Mouse (Mus musculus) forebrain, embryonic 13.5 days (tissue): ENCODE data around the gene Natd1. TPM values are rescaled to one million over a fixed set of nuclear protein-coding genes. Genes with fewer than 3 reads are reported as not detected.

ENCODE experiments used
- ATAC-seq: fragments of 200-750 bp; cut with Nextera tagmentation; 2 replicates; pipeline ENCODE4 v1.8.0; 2017
- H3K27ac ChIP-seq: fragments of 300-500 bp; sonication (generic); 2 replicates; pipeline ENCODE4 v1.5.1; 2015; ENCODE audit warnings: inconsistent platforms, mild to moderate bottlenecking, moderate library complexity
- H3K27me3 ChIP-seq: fragments of 300-500 bp; sonication (generic); 2 replicates; pipeline ENCODE4 v1.6.1; 2015; ENCODE audit warnings: mild to moderate bottlenecking, inconsistent platforms
- H3K36me3 ChIP-seq: fragments of 300-500 bp; sonication (generic); 2 replicates; pipeline ENCODE4 v1.6.1; 2015; ENCODE audit warnings: mild to moderate bottlenecking, inconsistent platforms; ENCODE audit not compliant: poor library complexity, severe bottlenecking
- H3K4me1 ChIP-seq: fragments of 300-500 bp; sonication (generic); 2 replicates; pipeline ENCODE4 v1.6.1; 2015; ENCODE audit warnings: inconsistent platforms
- H3K4me2 ChIP-seq: fragments of 300-500 bp; sonication (generic); 2 replicates; pipeline ENCODE4 v1.6.1; 2015; ENCODE audit warnings: inconsistent platforms, mild to moderate bottlenecking, moderate library complexity
- H3K4me3 ChIP-seq: fragments of 300-500 bp; sonication (generic); 2 replicates; pipeline ENCODE4 v1.5.1; 2015; ENCODE audit warnings: mild to moderate bottlenecking, inconsistent platforms
- H3K9ac ChIP-seq: fragments of 300-500 bp; sonication (generic); 2 replicates; pipeline ENCODE4 v1.6.1; 2015; ENCODE audit warnings: mild to moderate bottlenecking, inconsistent platforms
- H3K9me3 ChIP-seq: fragments of 300-500 bp; sonication (generic); replicated peaks from 2 replicates; pipeline ENCODE4 v1.6.1; 2016; ENCODE audit warnings: inconsistent platforms
- WGBS: fragments of 180-500 bp; shearing (Covaris S2); methylation state at CpG from one replicate; pipeline ENCODE4 v1.1.7; 2015; 5-methylcytosine and 5-hydroxymethylcytosine counted together
- polyA plus RNA-seq: library from polyadenylated mRNA; unstranded; fragments of >200 nt; fragmentation: Nextera tagmentation; extraction: Ambion mirVana; gene quantifications from 2 replicates; pipeline ENCODE4 v1.2.1, GENCODE M21; 2015

The Natd1 gene
- 27.3 and 33.7 TPM in 2 replicates for polyA plus RNA-seq

DNA sequence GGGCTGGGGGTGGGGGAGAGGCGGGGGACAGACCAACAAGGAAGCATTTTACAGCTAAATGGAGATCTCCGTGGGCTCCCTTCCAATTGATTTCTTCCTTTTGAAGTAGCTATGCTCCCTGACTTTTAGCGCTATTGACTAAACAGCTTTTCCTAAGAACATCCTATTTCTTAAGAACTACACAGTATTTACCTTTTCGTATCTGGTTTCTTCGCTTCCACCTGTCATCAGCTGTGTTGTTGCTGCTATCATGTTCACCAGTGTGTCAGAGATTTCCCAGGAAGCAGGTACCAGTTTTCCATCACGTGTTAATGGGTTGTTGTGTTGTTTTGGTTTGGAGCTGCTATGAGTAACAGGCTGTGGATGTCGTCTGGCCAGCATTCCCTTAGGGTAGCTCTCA lies at the start of gene Natd1:
TSS of gene Natd1 (minus strand) at position 260 of the 400 bp plus-strand sequence.
- H3K9me3 ChIP-seq, result no peaks in the 10 kb centered on the region
- peak within 1 kb of the TSS; percentile 84 for H3K4me2 ChIP-seq
- peak within 1 kb of the TSS; percentile 77 for H3K27ac ChIP-seq
- H3K4me3 ChIP-seq, result peak within 1 kb of the TSS; percentile 70
- H3K9ac ChIP-seq, result peak within 1 kb of the TSS; percentile 93
- peaks cover 28% of the 10 kb centered on the region for H3K4me1 ChIP-seq
- H3K27me3 ChIP-seq, result no peaks in the 10 kb centered on the region
- no peaks in the 10 kb centered on the region for H3K36me3 ChIP-seq
- 34% methylated on average over 7 of the region's 7 CpGs for WGBS
- ATAC-seq, result no peak

DNA sequence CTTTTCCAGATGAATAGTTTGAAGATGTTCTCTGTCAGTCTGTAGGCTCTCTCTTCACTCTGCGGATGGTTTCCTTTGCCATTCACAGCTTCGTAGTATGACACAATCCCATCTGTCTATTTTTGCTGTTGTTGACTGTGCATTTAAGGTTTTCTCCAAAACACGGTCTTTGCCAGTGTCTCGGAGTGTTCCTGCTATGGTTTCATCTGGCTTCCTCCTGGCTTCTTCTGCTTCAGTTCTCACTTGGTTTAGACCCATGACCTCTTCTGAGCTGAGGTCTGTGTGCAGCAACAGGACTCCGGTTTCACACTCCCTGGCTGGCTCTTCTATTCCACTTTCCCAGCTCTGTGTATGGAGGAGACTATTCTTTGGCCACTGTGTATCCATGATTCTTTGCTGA lies 48.2 kb upstream of the Natd1 start:
- H3K9me3 ChIP-seq, result no peaks in the 10 kb centered on the region
- peaks cover 4% of the 10 kb centered on the region; the same call in 1 of the 2 replicates for H3K27me3 ChIP-seq
- H3K4me2 ChIP-seq, result no peak overlapping the region
- no peak for ATAC-seq
- H3K4me1 ChIP-seq, result no peaks in the 10 kb centered on the region
- H3K27ac ChIP-seq, result no peak overlapping the region
- no peaks in the 10 kb centered on the region for H3K36me3 ChIP-seq
- H3K9ac ChIP-seq, result no peak overlapping the region
- no peak overlapping the region for H3K4me3 ChIP-seq
- WGBS, result 77% methylated on average over 5 of the region's 5 CpGs

DNA sequence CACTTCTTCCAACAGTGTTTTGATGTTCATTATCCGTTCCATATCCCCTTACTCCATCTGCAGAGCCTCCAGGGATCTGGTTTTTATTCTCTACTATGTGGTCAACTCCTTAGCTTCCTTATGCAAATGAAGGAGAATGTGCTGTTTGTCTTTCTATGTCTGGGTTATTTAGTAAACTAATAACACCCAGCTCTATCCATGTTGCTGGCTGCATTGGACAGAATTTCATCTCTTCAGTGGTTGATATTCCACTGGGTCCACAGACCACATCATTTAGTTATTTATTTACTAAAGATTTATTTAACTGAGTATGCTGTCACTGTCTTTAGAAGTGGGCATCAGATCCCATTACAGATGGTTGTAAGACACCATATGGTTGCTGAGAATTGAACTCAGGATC lies 46.6 kb upstream of the Natd1 start:
- ATAC-seq, result no peak
- H3K4me1 ChIP-seq, result no peaks in the 10 kb centered on the region
- WGBS, result 71% methylated on average over 1 of the region's 1 CpGs
- no peak overlapping the region for H3K4me2 ChIP-seq
- peaks cover 4% of the 10 kb centered on the region; the same call in 1 of the 2 replicates for H3K27me3 ChIP-seq
- H3K9me3 ChIP-seq, result no peaks in the 10 kb centered on the region
- H3K4me3 ChIP-seq, result no peak overlapping the region
- H3K36me3 ChIP-seq, result no peaks in the 10 kb centered on the region
- H3K9ac ChIP-seq, result no peak overlapping the region
- no peak overlapping the region for H3K27ac ChIP-seq

DNA sequence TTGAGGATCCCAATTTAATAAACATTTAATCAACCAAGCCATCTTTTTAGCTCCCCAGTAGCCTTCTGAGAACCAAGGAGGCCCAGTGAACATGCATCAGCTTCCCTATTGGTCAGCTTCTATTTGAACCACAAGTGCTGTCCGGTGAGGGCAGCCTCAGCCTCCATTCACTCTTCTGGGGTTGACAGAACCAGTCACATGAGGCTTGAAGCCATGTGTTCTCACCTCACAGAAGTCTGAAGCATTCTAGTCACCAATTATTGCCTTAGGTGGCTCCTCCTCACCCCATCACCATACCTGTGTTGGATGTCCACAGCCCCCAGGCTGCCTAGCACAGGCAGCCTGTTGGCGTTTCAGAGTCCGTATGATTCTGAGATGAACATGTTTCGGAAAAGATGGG lies 44.4 kb upstream of the Natd1 start:
- no peak overlapping the region for H3K27ac ChIP-seq
- no peaks in the 10 kb centered on the region for H3K36me3 ChIP-seq
- no peak overlapping the region for H3K9ac ChIP-seq
- H3K4me2 ChIP-seq, result no peak overlapping the region
- 89% methylated on average over 4 of the region's 4 CpGs for WGBS
- H3K9me3 ChIP-seq, result no peaks in the 10 kb centered on the region
- ATAC-seq, result no peak
- no peak overlapping the region for H3K4me3 ChIP-seq
- H3K27me3 ChIP-seq, result peaks cover 4% of the 10 kb centered on the region; the same call in 1 of the 2 replicates
- H3K4me1 ChIP-seq, result 0 out of 2 replicates have a peak, but pooled peaks cover 4% of the 10 kb centered on the region

DNA sequence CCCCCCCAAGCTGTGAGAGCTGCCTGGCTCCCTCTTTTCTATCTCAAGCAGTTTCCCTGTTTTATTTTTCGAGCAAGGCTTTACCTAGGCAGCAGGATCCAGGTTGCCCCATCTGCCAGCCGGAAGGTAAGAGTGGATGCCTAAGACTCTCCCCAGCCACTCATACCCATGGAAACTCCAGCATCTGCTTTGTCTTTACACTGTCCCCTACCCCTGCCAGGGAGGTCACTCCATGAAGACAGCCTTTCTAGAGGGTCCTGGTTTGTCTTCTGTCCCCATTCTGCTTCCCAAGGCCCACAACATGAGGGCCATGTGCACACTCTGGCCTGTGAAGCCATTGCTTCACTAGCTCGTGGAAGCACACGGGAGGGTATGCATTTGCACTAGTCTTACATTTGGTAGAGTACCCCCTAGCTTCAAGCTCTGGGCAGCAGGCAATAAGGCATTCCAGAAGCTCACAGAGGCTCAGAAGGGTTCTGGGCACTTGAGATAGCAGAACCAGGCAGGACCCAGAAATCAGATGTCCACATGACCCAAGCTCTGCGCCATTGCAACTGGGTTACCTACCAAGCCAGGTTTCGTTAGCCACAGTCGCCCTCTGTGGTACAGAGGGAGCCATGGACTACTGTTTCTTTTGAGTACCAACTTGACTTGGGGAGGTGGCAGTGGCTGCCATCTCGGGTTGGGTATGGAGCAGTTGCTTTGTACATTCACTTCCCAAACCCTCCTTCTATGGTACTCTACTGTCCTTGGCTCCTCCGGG lies 41.3 kb upstream of the Natd1 start:
- Histone ChIP-seq H3K27me3 (peaks cover 4% of the 10 kb centered on the region; the same call in 1 of the 2 replicates), H3K4me1 (0 out of 2 replicates have a peak, but pooled peaks cover 8% of the 10 kb centered on the region), H3K27ac (no peak overlapping the region), H3K9me3 (no peaks in the 10 kb centered on the region), H3K4me2 (no peak overlapping the region), H3K36me3 (peaks cover 17% of the 10 kb centered on the region), H3K9ac (no peak overlapping the region), H3K4me3 (no peak overlapping the region)
- 79% methylated on average over 9 of the region's 9 CpGs for WGBS
- ATAC-seq, result no peak

DNA sequence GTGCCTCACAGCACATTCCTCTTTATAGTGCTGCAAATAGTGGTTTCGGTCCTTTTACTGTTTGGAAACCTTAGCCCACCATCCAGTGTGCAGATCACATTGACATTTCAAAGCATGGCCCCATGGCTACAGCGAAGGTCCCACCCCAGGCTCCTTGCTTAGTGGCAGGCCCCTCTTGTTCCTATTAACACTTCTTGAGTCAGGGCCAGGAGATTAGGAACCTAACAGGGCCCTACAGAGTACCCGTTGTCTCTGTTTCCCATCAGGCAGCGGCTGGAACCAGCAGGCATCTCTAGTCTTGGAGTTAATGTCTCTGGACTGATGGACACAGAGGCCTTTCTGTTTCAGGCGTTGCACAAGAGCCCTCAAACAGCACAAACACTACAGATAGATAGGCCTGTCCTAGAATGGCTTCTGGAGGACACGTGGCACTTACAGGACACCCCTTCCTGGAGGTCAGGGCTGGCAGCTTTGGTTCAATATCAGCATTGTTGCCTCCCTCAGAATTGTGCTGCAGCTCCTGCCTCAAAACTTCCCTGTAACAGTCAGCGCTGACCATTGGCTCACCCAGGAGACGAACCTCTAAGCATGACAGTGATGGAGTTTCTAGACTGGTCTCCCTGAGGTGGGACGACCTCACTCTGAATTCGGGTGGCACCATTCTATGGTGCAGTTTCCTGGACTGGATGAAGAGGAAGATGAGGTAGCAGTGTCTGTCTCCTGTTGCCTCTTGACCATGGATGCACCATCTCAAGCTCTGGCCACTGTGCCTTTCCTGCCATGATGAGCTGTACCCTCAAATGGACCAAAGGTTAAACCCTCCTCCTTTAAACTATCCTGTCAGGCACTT lies 39.9 kb upstream of the Natd1 start:
- no peak; the same call in 1 of the 2 replicates for ATAC-seq
- 0 out of 2 replicates have a peak overlapping the region, but pooled peaks have one; percentile 41 for H3K9ac ChIP-seq
- H3K4me3 ChIP-seq, result no peak overlapping the region
- peaks cover 26% of the 10 kb centered on the region for H3K36me3 ChIP-seq
- 78% methylated on average over 10 of the region's 10 CpGs for WGBS
- H3K4me2 ChIP-seq, result peak overlapping the region; percentile 24
- H3K27ac ChIP-seq, result no peak overlapping the region
- H3K27me3 ChIP-seq, result peaks cover 4% of the 10 kb centered on the region; the same call in 1 of the 2 replicates
- 0 out of 2 replicates have a peak, but pooled peaks cover 8% of the 10 kb centered on the region for H3K4me1 ChIP-seq
- no peaks in the 10 kb centered on the region for H3K9me3 ChIP-seq

DNA sequence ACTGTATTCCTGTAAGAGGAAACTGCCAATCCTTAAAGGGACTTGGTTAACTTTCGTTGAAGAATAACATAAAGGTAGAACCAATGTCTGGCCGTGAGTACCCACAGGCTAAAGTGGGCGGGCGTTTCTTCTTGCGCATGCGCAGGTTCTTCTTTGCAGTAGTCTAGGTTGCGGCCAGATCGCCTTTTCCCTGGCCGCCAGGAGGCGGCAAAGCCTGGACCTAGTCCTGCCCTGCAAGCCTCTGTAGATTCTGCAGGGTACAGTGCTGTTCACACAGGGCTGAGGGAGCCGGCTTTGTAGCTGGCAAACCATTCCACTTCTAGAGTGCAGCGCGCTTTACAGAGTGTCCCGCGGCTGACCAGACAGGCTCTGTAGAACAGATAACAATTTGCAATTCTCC lies 39.3 kb upstream of the Natd1 start:
- H3K4me1 ChIP-seq, result 0 out of 2 replicates have a peak, but pooled peaks cover 8% of the 10 kb centered on the region
- H3K27ac ChIP-seq, result no peak overlapping the region
- H3K36me3 ChIP-seq, result peaks cover 32% of the 10 kb centered on the region
- H3K9me3 ChIP-seq, result no peaks in the 10 kb centered on the region
- peak overlapping the region; percentile 41; the same call in 1 of the 2 replicates for H3K9ac ChIP-seq
- peak overlapping the region; percentile 24 for H3K4me2 ChIP-seq
- peak; percentile 97 for ATAC-seq
- no peak overlapping the region for H3K4me3 ChIP-seq
- 8% methylated on average over 15 of the region's 15 CpGs for WGBS
- H3K27me3 ChIP-seq, result peaks cover 4% of the 10 kb centered on the region; the same call in 1 of the 2 replicates

DNA sequence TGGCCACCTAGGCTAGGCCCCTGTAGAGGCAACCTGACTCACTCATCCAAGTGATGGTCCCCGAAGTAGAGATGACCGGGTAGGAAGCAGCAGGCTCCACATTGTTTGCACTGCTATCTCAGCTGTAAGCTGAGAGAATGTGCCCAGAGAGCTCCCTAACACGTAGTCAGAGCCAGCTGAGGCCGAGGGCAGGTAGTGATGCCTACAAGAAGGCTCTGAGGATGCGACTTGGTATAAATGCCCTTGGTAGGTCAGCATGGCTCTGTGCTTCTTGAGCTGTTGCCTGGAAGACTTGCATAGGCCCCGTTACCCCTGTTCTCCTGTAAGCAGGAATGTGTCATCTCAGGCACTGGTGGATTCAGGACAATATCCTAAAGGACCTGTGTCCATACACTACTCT lies 38.4 kb upstream of the Natd1 start:
- ATAC-seq, result no peak
- Histone ChIP-seq H3K27me3 (no peaks in the 10 kb centered on the region), H3K36me3 (peaks cover 37% of the 10 kb centered on the region), H3K4me1 (0 out of 2 replicates have a peak, but pooled peaks cover 8% of the 10 kb centered on the region), H3K9ac (no peak overlapping the region), H3K9me3 (no peaks in the 10 kb centered on the region), H3K27ac (no peak overlapping the region), H3K4me2 (no peak overlapping the region), H3K4me3 (no peak overlapping the region)
- WGBS, result 90% methylated on average over 6 of the region's 6 CpGs

DNA sequence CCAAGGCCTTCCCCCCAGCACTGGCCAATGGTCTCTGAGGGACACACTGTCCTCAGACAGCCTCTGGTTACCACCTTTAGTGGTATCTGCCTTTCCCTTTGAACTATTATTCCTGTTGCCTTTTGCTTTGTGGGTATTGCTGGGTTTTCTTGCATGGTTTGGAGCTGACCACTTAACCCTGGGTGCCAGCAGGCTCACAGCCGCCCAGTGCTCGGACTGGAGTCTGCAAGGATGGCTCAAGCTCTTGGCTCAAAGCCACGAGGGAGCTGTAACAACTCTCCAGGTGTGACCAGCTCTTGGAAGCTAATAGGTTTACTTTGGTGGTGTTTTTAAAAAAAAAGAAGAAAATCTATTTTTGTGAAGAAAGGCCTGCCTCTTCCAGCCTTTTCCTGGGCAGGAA lies 37.8 kb upstream of the Natd1 start:
- no peak overlapping the region for H3K4me3 ChIP-seq
- peaks cover 38% of the 10 kb centered on the region for H3K36me3 ChIP-seq
- H3K9ac ChIP-seq, result no peak overlapping the region
- H3K9me3 ChIP-seq, result no peaks in the 10 kb centered on the region
- no peaks in the 10 kb centered on the region for H3K27me3 ChIP-seq
- WGBS, result 90% methylated on average over 3 of the region's 3 CpGs
- H3K4me1 ChIP-seq, result 0 out of 2 replicates have a peak, but pooled peaks cover 8% of the 10 kb centered on the region
- no peak overlapping the region for H3K27ac ChIP-seq
- no peak overlapping the region for H3K4me2 ChIP-seq
- ATAC-seq, result no peak

DNA sequence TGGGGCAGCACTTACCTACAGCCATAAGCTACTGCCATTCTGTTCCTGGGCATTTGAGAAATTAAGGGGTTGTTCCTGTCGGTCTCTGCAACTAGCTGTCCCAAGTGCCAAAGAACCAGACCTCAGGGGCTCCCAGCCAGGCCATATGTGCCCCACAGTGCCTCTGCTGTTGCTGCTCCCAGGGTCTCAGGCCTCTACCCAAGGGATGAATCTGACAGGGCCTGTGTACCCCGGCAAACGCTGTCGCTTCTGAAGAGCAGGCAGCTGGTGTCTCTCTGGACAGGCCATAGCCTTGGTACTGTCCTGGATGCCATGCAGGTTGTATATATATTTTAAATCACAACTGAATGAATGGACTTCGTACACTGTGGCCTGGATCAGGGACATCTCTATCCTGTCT lies 37.3 kb upstream of the Natd1 start:
- Histone ChIP-seq H3K4me3 (no peak overlapping the region), H3K9ac (no peak overlapping the region), H3K27ac (no peak overlapping the region), H3K4me2 (no peak overlapping the region), H3K27me3 (no peaks in the 10 kb centered on the region), H3K9me3 (no peaks in the 10 kb centered on the region), H3K4me1 (0 out of 2 replicates have a peak, but pooled peaks cover 8% of the 10 kb centered on the region), H3K36me3 (peaks cover 43% of the 10 kb centered on the region)
- no peak for ATAC-seq
- WGBS, result 93% methylated on average over 5 of the region's 5 CpGs

DNA sequence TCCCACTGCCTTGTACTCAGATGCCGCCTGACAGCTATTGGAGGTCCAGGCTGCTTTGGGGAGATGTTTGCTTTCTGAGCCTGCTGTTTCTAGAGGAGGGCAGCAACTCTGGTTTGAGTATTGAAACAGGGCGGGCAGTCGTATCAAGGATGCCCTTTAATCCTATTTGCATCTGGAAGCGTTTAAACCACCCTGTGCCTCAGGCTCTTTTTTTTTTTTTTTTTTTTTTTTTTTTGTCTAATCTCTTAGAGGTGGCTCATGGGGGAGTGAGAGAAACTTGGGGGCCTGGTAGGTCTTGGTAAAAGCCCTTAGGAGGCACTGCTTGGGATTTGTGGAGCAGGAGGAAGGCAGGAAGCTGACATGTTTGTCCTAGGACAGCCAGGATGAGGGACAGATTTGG lies 30.5 kb upstream of the Natd1 start:
- Histone ChIP-seq H3K9me3 (no peaks in the 10 kb centered on the region), H3K27me3 (no peaks in the 10 kb centered on the region), H3K4me3 (no peak overlapping the region), H3K36me3 (peaks cover 72% of the 10 kb centered on the region), H3K27ac (no peak overlapping the region), H3K9ac (no peak overlapping the region), H3K4me1 (no peaks in the 10 kb centered on the region), H3K4me2 (no peak overlapping the region)
- ATAC-seq, result no peak
- WGBS, result 60% methylated on average over 4 of the region's 4 CpGs
